Mouse (Mus musculus) cerebellum, adult (tissue): ENCODE measurements around the gene Smtnl1.

Experiments used
- ATAC-seq: cut with Nextera tagmentation; 2 replicates; pipeline ENCODE4 v1.9.2; 2017; ENCODE audit warnings: mild to moderate bottlenecking, moderate library complexity, mixed read lengths; ENCODE audit not compliant: insufficient number of reproducible peaks, low FRiP score, low TSS enrichment

The Smtnl1 gene

GRCm38 (mm10) chr2:84822552-84822951 is at the start of gene Smtnl1:
Gene Smtnl1 (minus strand): TSS chr2:84822652.
- ATAC-seq: no peak

GRCm38 (mm10) chr2:84870623-84871160 is 48.2 kb upstream of the Smtnl1 start:
- no peak for ATAC-seq

- ATAC-seq: no peak
Measured at GRCm38 (mm10) chr2:84868977-84869376, 46.5 kb upstream of the Smtnl1 start.

GRCm38 (mm10) chr2:84868521-84868943 is 46.1 kb upstream of the Smtnl1 start:
- ATAC-seq: no peak

GRCm38 (mm10) chr2:84865616-84866571 is 43.4 kb upstream of the Smtnl1 start:
- ATAC-seq: no peak

GRCm38 (mm10) chr2:84862231-84862630 is 39.8 kb upstream of the Smtnl1 start:
- no peak for ATAC-seq

GRCm38 (mm10) chr2:84861430-84861829 is 39.0 kb upstream of the Smtnl1 start:
- no peak for ATAC-seq

- ATAC-seq: no peak
Measured at GRCm38 (mm10) chr2:84859991-84860780, 37.7 kb upstream of the Smtnl1 start.

GRCm38 (mm10) chr2:84858551-84858950 is 36.1 kb upstream of the Smtnl1 start:
- ATAC-seq: no peak

- no peak for ATAC-seq
Measured at GRCm38 (mm10) chr2:84855732-84856131, 33.3 kb upstream of the Smtnl1 start.

- no peak for ATAC-seq
Measured at GRCm38 (mm10) chr2:84851130-84852040, 28.9 kb upstream of the Smtnl1 start.

- ATAC-seq: no peak
Measured at GRCm38 (mm10) chr2:84850407-84851129, 28.1 kb upstream of the Smtnl1 start.

- ATAC-seq: no peak
Measured at GRCm38 (mm10) chr2:84845226-84845625, 22.8 kb upstream of the Smtnl1 start.

GRCm38 (mm10) chr2:84843654-84844053 is 21.2 kb upstream of the Smtnl1 start:
- no peak for ATAC-seq

GRCm38 (mm10) chr2:84841905-84842304 is 19.5 kb upstream of the Smtnl1 start:
- no peak for ATAC-seq

- no peak for ATAC-seq
Measured at GRCm38 (mm10) chr2:84840748-84841563, 18.5 kb upstream of the Smtnl1 start.

GRCm38 (mm10) chr2:84840016-84840747 is 17.7 kb upstream of the Smtnl1 start:
- no peak for ATAC-seq
